Mouse (Mus musculus) A20 (cell line): ENCODE data around the gene Gm47996.
A peak's percentile ranks its signal among the peaks of the same experiment; 100 is the strongest.
"Not testable (repeated sequence)": the region's sequence is repeated elsewhere in the genome, so short reads cannot be mapped to it uniquely, and the experiment has no call there.

Experiments used
- DNase-seq: peaks from one replicate; pipeline ENCODE4 v3.0.0-alpha.2; 2011; ENCODE audit warnings: low read depth, low spot score

Gene Gm47996

DNA sequence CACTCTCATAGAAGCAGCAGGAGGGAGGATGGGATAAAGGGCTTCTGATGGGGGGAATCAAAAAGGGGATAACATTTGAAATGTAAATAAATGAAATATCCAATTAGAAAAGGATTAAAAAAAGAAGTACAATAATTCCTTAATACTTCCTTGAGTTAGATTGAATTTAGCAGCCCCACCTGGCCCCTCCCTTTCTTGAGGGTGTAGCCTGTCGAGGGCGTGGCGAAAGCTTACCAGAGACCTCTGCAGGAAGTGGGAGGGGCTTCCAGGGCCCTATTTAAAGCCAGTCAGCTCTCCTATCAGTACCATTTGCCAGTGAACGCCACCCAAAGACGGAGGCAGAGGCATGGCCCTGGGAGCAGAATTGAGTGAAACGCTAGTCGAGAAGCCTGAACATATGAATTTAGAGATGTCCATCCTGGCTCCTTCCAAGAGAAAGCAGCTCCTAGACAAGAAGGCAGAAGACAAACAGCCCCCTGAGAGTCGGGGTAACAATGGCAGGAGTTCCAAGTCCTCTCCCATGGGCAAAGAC is at the start of gene Gm47996:
TSS of gene Gm47996 (plus strand) at position 308 of the 532 bp plus-strand sequence.
- DNase-seq = not testable (repeated sequence)

DNA sequence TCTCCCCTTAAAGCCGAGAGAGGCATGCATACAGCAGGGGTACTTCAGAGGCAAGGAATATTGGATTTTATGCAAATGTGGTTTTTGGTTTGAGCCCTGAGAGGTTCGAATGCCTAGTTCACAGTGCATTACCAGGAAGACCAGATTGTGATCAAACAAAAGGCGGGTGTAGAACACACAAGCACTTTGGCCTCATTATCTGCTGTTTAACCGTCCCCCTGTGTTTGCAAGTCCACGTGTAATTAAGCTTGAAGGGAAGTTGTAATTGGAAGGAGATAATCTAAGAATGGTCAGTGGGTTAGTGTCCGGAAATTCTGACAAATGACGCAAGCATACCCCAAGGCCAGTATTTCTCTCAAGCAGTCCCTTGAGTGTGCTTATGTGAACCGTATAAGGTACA is 43.9 kb upstream of the Gm47996 start:
- DNase-seq = no peak

DNA sequence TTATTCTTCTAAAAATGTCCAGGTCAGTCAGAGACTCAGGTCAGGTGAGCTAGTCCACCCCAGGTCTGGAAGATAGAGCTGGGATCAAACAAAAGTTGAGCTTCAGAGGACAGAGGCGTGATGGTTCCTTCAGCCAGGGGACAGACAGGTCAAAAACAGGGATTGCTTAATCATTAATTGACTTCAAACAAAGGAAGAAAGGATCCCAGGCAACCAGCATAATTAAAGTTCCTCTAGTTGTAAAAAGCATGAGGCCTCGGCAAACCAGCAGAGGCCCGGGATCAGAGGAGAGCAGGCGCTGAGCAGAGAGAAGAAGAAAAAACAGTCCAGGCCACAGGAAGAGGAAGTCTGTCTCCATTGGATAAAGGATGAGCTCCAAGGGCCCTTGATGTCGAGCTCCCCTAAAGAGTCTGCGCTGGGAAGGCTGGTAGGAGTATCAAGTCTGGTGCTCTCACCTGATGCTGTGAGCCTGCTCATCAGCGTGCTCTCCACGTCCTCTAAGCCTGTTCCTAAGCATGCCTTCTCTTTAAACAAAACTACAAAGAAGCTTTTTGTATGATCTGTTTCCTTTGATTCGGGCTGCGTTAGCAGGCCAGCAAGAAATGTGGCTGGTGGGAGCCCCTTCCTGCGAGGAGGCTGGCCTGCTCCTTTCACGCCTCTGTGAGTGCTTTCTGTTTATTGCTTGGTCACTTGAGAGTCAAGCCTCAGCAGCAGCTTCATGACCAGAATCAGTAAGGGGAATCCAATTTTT is 42.5 kb upstream of the Gm47996 start:
- no peak for DNase-seq

DNA sequence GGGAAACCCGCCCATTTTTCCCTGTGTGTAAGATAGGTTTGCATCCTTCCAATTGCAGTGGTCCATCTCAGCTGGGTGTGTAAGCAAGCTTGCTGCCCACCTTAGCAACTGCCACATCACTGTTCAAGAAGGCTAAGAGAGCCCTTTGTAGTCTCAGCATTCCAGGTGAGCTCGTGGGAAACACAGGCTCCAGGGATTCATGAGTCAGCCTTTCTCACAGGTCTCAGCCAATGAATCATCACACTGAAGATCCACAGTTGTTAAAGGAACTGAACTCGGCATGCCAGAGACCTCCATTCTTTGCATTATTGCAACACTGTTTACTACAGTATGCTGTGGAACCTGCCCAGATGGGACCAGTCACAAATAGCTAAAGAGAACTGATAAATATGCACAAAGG is 41.3 kb upstream of the Gm47996 start:
- no peak for DNase-seq

DNA sequence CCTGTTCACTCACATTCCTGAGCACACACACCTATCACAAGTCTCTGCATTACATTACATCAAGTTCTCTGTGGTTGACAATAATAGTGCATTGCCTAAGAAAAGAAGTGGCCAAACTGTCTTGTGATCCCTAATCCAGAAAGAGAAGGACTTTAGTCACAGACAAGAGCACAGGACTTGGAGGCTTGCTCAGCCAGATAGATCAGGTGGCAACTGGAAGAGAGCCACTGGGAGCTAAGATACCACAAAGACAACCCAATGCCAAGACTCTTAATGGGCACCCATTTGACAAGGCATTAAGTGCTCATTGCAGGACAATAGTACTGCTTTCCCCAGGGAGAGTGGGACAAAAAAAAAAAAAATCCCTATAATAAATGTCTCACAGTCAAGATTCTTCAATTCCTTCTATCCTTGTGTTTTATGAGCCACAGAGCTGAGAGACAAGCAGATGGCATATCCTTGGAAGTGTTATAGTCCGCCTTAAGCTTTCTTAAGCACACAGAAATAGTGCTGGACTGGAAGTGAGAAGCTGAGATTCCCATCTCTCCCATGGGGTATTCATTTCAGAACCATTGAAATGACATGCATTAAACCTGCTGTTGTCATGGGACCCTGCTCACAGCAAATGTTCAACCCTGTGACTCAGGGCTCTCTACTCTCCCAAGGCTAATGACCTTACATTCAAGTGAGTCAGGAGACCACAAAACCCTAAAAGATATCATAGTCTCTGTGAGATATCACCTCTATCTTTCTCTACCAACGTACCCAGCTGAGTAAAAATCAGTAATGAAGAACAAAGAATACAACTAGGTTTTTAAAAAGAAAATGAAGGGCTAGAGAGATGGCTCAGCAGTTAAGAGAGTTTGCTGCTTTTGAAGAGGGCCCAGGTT is 38.1 kb upstream of the Gm47996 start:
- no peak for DNase-seq

DNA sequence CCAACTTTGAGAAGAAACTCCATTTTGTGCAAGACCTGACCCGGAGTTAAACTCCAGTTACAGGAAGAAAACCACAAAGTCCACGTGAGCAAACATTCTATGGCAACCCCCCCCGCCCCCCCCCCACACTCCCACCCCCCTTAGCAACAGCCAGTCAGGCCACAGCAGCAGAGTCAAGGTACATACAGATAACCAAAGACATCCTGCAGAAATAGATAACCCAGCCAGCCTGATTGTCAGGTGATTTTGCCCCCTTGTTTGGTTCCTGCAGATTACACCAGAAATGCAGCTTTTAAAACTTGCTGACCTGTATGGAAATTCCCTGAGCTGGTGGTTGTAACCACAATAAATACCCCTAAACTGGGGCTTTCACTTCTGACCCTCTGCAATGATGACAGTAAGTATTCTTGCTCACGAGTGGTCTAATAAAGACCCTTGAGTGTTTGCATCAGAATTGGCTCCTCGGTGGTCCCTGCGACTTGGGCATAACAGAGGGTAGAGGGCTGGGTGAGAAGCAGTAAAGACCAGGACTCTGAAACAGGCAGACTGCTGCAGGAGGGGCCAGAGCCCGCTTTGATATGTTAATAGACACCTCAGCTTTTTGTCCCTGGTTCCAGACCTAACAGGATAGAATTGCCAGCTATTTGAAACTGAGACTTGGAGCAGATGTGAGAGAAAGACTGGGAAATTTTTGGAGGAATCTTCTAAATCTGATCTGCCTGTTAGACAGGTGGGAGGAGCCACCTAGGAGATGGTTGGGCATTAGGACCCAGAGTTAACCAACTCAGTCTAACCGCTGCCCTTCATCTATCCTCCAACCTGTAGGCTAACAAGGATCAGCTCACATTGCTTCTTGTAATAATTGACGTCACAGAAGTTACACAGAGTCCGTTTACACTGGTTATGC is 32.6 kb upstream of the Gm47996 start:
- peak; percentile 12 for DNase-seq

DNA sequence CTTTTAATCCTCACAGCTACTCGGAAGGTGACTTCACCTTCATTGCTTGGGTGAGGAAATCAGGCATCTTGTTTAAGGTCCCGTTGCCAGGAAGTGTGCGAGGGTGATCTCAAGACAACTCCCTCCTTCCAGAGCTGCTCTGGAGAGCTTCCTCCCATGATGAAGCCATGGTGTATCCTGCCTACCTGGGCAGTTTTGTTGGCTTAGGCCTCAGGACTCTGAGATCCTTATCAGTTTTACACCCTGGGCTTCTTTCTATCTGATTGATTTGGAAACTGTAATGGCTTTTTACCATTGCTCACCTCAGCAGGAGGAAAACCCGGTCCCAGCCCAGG is 32.0 kb upstream of the Gm47996 start:
- no peak for DNase-seq

DNA sequence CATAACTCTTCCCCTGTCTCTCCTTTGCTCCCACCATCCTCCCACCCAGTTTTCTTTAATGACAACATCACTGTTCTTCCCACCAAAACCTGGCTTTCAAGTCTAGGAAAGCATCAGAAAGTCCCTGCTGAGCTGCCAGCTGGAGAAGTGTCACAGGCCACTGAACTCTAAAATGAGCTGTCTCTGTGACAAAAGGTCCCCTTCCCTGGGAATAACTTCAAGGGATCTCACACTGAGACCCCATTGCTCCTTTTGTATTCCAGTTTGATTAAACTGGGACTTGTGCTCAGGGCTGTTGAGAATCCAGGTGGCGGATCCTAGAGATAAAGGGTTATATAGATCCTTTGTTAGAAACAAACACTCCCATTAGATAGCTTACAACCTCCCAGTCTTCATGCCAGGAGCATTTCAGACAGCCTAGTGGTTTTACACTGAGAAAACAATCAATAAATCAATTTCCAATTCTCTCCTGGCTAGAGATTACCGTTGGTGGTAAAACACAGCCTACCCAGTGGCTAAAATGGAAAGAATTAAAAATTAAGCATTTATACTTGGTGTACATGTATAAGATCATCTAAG is 31.3 kb upstream of the Gm47996 start:
- no peak for DNase-seq

DNA sequence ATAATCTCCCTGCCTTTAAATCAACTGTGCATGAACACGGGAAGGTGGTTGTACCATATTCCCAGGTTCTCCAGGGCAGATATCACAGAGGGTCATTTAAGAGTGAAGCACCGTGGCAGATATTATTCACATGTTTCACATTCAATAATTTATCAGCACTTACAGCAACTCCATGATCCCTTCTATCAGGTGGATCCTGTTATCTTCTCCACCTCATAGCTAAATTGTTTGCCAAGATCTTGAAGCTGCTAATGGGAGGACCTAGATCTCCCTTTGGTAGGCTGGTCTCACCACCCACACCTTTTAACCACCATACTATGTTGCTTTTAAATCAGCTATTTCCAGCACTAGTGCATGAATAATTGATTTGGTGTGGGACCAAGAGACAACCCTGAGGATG is 29.8 kb upstream of the Gm47996 start:
- no peak for DNase-seq

DNA sequence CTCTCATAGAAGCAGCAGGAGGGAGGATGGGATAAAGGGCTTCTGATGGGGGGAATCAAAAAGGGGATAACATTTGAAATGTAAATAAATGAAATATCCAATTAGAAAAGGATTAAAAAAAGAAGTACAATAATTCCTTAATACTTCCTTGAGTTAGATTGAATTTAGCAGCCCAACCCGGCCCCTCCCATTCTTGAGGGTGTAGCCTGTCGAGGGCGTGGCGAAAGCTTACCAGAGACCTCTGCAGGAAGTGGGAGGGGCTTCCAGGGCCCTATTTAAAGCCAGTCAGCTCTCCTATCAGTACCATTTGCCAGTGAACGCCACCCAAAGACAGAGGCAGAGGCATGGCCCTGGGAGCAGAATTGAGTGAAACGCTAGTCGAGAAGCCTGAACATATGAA is 27.7 kb upstream of the Gm47996 start, which contains the start of gene Gm47985:
TSS of gene Gm47985 (plus strand) at position 272 of the 400 bp plus-strand sequence.
- DNase-seq = not testable (repeated sequence)

DNA sequence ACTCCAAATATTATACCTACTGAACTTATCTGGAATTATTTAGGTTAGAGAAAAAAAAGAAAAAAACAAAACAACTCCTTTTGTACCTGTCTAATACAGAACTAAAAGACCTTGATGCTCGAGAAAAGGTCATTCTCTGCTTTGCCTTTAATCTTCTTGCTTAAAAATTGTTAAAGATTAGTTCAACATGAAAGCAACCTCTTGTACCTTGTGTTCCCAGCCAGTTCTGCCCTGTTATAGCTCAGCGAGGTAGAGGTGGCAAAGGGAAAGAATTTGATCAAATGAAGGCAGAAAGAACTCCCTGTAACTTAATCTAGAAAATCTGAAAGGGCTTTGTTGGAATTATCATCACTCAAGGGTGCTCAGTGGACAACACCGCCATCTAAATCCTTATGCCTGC is 23.7 kb upstream of the Gm47996 start:
- DNase-seq = not testable (repeated sequence)

DNA sequence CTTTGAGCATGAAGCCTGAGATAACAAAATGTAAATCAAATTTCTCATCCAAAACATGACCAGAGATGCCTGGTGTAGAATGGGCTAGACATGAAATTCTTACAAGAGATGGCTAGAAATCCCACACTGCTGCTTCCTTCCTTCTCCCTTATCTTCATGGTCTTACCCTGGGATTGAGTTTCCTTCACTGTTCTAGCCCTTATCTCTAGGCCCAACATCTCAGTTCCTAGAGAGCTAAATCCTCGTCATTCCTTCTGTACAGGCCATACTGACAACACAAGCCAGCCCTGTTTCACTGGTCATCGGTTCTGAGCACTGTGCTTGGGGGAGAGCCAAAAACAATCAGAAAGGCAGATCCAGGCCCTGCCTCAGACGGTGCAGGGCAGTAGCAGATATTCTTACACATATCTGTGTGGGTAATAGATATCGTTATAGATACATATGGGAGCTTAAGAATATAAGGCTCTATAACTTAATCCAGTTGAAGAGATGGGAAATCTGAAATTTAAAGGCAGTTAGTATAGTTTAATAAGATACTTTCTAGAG is 23.0 kb upstream of the Gm47996 start:
- DNase-seq = not testable (repeated sequence)

DNA sequence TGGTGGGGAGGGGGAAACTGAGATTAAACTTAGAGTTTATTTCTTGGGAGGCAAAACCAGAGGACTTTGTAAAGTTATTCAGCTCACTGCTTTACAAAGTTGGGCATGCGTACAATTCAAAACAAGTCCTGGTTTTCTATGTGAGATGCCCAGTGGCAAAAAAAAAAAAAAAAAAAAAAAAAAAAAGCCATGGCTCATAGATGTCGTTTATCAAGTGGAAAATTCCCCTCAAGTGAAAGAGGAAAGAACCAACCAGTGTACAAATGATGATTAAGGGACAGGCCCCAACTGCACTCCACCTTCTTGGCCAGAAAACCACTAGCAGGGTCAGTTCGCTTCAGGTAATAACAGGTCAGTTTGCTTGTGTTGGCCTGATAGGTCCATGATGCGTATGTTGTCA is 21.5 kb upstream of the Gm47996 start:
- DNase-seq = peak; percentile 29

DNA sequence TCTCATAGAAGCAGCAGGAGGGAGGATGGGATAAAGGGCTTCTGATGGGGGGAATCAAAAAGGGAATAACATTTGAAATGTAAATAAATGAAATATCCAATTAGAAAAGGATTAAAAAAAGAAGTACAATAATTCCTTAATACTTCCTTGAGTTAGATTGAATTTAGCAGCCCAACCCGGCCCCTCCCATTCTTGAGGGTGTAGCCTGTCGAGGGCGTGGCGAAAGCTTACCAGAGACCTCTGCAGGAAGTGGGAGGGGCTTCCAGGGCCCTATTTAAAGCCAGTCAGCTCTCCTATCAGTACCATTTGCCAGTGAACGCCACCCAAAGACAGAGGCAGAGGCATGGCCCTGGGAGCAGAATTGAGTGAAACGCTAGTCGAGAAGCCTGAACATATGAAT is 17.9 kb upstream of the Gm47996 start, which contains the start of gene Gm8947:
TSS of gene Gm8947 (plus strand) at position 302 of the 400 bp plus-strand sequence.
- DNase-seq = not testable (repeated sequence)

DNA sequence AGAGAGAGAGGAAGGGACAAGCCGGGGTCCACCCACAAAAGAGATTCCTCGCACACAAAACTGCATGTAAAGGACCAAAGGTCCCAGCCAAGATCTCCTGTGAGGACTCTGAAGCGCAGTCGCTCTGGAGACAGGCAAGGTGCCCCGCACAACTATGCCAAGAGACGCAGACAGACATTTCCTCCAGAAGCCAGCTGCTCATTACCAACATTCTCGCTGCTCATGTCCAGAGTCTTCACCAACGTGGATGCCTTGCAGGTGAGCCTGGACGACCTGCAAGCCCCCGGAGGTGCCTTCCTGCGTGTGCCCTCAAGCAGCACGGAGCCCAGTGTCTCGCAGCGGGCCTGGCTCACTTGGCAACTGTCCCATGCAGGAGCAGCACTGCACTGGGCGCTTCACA is 17.2 kb upstream of the Gm47996 start:
- not testable (repeated sequence) for DNase-seq

DNA sequence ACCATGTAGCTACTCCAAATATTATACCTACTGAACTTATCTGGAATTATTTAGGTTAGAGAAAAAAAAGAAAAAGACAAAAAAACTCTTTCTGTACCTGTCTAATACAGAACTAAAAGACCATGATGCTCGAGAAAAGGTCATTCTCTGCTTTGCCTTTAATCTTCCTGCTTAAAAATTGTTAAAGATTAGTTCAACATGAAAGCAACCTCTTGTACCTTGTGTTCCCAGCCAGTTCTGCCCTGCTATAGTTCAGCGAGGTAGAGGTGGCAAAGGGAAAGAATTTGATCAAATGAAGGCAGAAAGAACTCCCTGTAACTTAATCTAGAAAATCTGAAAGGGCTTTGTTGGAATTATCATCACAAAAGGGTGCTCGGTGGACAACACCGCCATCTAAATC is 13.9 kb upstream of the Gm47996 start:
- DNase-seq = not testable (repeated sequence)

DNA sequence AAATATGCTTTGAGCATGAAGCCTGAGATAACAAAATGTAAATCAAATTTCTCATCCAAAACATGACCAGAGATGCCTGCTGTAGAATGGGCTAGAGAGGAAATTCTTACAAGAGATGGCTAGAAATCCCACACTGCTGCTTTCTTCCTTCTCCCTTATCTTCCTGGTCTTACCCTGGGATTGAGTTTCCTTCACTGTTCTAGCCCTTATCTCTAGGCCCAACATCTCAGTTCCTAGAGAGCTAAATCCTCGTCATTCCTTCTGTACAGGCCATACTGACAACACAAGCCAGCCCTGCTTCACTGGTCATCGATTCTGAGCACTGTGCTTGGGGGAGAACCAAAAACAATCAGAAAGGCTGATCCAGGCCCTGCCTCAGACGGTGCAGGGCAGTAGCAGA is 13.2 kb upstream of the Gm47996 start:
- DNase-seq = not testable (repeated sequence)

DNA sequence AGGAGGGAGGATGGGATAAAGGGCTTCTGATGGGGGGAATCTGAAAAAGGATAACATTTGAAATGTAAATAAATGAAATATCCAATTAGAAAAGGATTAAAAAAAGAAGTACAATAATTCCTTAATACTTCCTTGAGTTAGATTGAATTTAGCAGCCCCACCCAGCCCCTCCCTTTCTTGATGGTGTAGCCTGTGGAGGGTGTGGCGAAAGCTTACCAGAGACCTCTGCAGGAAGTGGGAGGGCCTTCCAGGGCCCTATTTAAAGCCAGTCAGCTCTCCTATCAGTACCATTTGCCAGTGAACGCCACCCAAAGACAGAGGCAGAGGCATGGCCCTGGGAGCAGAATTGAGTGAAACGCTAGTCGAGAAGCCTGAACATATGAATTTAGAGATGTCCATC is 11.8 kb upstream of the Gm47996 start, which contains the start of gene Gm47995:
TSS of gene Gm47995 (plus strand) at position 329 of the 400 bp plus-strand sequence.
- DNase-seq = not testable (repeated sequence)

DNA sequence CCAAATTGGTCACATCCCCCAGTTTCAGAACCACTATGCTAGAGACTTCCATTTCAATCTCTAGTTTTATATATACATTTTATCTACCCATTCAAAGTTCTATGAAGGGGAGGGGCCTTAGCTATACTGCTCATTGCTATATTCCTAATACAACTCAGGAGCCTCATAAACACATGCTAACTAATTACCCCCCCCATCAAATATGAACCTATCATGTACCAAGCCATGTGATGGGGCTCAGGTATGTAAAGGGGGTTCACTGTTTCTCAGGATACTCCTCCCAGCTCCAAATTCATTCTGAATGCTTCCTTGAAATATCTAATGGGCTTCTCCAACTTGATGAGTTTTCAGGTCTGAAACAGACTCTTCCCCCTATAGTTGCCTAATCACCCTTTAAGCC is 9.3 kb upstream of the Gm47996 start:
- DNase-seq = not testable (repeated sequence)

DNA sequence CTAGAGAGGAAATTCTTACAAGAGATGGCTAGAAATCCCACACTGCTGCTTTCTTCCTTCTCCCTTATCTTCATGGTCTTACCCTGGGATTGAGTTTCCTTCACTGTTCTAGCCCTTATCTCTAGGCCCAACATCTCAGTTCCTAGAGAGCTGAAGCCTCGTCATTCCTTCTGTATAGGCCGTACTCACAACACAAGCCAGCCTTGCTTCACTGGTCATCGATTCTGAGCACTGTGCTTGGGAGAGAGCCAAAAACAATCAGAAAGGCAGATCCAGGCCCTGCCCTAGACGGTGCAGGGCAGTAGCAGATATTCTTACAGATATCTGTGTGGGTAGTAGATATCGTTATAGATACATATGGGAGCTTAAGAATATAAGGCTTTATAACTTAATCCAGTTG is 7.2 kb upstream of the Gm47996 start:
- DNase-seq = not testable (repeated sequence)

DNA sequence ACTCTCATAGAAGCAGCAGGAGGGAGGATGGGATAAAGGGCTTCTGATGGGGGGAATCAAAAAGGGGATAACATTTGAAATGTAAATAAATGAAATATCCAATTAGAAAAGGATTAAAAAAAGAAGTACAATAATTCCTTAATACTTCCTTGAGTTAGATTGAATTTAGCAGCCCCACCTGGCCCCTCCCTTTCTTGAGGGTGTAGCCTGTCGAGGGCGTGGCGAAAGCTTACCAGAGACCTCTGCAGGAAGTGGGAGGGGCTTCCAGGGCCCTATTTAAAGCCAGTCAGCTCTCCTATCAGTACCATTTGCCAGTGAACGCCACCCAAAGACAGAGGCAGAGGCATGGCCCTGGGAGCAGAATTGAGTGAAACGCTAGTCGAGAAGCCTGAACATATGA is 6.1 kb upstream of the Gm47996 start, which contains the start of gene 3110040M04Rik:
TSS of gene 3110040M04Rik (plus strand) at position 304 of the 400 bp plus-strand sequence.
- not testable (repeated sequence) for DNase-seq
